Mouse (Mus musculus) R1 (cell line): ENCODE results near the gene Gm6685.
A peak's percentile ranks its signal among the peaks of the same experiment; 100 is the strongest.

Experiments
- DNase-seq: peaks from one replicate; pipeline ENCODE4 v3.0.0-alpha.2; 2018; ENCODE audit warnings: low read depth, low spot score

The Gm6685 gene

GRCm38 (mm10) chr11:28339224-28340150 is at the start of gene Gm6685:
Gm6685 (minus strand) TSS chr11:28339867.
- peak; percentile 85 for DNase-seq

GRCm38 (mm10) chr11:28375891-28376290 is 36.2 kb upstream of the Gm6685 start:
- no peak for DNase-seq

GRCm38 (mm10) chr11:28374636-28375035 is 35.0 kb upstream of the Gm6685 start:
- no peak for DNase-seq

GRCm38 (mm10) chr11:28371381-28371780 is 31.7 kb upstream of the Gm6685 start:
- DNase-seq: peak; percentile 72

GRCm38 (mm10) chr11:28365929-28366244 is 26.2 kb upstream of the Gm6685 start:
- DNase-seq: no peak

GRCm38 (mm10) chr11:28365209-28365928 is 25.7 kb upstream of the Gm6685 start:
- DNase-seq: peak; percentile 95

- no peak for DNase-seq
These were observed 3.8 kb upstream of the Gm6685 start for GRCm38 (mm10) chr11:28343465-28343864.

GRCm38 (mm10) chr11:28341887-28342286 is 2.2 kb upstream of the Gm6685 start:
- no peak for DNase-seq

- no peak for DNase-seq
These were observed 11.8 kb downstream of the Gm6685 start for GRCm38 (mm10) chr11:28327878-28328277.

- no peak for DNase-seq
These were observed 26.3 kb downstream of the Gm6685 start for GRCm38 (mm10) chr11:28313396-28313795.

- DNase-seq: no peak
These were observed 31.9 kb downstream of the Gm6685 start for GRCm38 (mm10) chr11:28307723-28308122.

GRCm38 (mm10) chr11:28290440-28290839 is 49.2 kb downstream of the Gm6685 start:
- DNase-seq: no peak
